Mouse (Mus musculus) layer of hippocampus, adult 18-20 months (tissue): ENCODE measurements around the gene Mief1. TPM values are rescaled to one million over a fixed set of nuclear protein-coding genes. Genes with fewer than 3 reads are reported as not detected.

ENCODE experiments used
- DNase-seq, 2 experiments: peaks; one replicate each; pipeline ENCODE4 v3.0.0; 2022; ENCODE audit warnings: low spot score in 2 of 2
- total RNA-seq, 2 experiments: library from RNA; stranded (reverse); gene quantifications; 2 replicates each; pipeline ENCODE4 v1.2.3; 2021

Mief1 gene
- total RNA-seq, 2 experiments from 2014 or later: 32.7 to 33.9 TPM

DNA sequence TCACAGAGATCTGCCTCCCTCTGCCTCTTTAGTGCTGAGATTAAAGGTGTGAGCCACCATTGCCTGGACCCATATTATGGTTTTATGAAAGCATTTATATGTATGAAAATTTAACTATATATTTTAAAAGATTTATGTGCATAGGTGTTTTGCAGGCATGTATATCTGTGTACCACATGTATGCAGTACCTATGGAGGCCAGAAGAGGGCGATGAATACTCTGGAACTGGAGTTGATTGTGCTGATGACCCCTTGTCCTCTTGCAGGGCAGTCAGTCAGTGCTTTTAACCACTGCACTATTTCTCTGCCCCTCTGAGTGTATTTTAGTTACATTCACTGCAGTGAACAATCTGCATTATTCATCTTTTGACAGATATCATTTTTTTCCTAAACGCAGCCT, 8.0 kb upstream of the Mief1 start:
- peak in 1 of 2 experiments; percentile 65 for DNase-seq

DNA sequence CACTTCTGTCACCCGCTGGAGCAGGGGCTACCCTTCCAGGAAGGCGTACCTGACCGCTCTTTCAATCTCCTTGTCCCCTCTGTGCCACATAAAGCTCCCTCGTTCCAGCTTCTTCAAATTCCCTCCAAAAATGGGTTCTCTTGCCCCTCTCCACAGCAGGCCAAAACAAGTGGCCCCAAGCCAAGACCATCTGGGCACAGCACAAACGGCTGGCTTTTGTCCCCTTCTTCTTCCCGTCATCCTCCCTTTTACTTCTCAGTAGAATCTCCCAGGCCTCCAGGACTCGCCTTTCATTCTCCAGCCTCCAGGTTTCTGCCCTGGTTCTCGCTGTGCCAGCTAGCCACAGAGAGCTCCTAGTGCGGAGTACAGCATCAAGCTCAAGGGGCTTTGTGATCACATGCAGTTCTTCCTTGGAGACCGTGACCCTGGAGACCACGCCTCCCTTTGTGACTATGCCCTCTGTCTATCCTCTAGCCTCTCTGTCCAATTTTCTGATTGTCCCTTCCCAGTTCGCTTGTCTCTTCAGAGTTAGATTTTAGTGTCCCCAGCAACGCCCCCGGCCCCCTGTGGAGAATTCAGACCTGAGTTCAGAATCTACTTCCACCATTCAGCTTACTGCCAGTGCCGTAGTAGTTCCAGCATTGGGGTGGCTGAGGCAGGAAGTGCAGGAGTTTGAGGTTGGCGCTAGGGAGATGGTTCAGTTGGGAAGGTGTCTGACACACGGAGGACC, 5.6 kb upstream of the Mief1 start:
- no peak for DNase-seq

DNA sequence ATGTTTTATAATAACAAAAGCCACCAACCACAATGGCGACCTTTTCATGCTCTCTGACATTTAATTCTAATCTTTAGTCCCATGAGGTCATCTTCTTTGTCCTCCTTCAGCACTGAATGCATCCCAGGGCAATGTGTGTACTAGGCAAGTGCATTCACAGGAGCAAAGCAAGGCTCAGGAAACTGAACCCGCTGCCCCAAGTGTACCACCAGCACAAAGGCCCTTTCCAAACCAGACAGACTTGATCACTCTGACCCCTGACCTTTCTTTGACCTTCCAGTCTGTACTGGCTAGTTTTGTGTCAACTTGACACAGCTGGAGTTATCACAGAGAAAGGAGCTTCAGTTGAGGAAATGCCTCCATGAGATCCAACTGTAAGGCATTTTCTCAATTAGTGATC, 1.5 kb upstream of the Mief1 start:
- no peak for DNase-seq

DNA sequence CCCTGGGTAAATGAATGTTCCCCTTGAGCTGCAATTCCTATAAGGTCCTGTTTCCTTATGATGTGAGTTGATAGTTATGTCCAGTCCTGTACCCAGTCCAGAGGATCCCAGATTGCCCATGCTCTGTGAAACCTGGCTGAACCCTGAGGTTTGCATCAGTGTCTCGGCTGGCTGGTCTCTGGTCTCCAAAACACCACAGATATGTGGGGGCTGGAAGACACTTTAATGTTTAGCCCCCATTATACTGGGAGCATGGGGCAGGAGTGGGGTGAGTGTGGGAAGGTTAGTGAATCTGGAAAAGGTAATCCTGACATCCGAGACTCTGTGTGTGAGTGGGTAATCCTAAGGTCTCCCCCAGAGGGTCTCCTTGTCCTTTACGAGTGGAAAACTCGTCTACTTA, 765 bp upstream of the Mief1 start:
- DNase-seq: no peak

DNA sequence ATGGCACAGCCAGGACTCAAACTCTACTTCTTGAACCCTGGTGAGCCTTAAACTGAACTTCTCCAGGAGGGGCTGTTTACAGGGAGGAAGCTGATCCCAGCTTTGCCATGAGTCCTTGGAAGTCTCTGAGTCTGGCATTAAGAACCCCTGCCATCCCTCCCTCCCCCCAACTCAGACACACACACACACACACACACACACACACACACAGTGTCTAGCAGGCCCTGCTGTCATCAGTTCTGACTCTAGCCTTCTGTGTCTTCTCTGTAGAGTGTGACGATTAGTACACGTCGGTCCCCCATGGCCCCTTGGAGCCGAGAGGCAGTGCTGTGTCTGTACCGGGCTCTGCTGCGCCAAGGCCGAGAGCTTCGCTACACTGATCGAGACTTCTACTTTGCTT, 1.7 kb downstream of the Mief1 start, which contains the start of gene AC140267.1:
AC140267.1 (plus strand) TSS at position 301 of the 400 bp plus-strand sequence.
- DNase-seq: no peak

DNA sequence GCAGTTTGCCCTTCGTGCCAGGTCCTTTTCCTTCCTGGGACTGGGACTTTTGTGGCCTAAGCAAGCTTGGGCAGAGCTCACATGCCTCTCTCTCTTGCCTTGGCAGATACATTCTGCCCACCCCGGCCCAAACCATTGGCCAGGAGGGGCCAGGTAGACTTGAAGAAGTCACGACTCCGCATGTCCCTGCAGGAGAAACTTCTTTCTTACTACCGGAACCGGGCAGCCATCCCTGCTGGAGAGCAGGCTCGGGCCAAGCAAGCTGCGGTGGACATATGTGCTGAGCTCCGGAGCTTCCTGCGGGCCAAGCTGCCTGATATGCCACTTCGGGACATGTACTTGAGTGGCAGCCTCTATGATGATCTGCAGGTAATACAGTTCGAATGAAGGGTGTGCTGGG, 14.3 kb downstream of the Mief1 start:
- no peak for DNase-seq

DNA sequence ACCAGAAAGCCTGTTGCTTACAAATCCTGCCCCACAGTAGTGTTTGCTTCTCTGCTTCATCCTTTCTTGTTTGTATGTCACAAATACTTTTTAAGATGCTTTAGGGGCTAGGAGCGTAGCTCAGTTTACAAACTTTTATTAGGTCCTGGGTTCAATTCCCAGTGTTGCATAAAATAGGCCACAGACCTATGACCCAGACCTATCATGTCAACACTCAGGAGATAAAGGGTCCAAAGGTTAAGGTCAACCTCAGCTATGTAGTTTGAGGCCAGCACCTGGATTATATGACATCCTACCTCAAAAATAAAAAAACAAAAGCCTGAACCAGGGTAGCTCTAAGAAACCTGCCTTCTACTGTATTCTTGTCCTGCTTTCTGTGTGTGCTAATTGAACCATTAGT, 14.8 kb downstream of the Mief1 start:
- DNase-seq: no peak

DNA sequence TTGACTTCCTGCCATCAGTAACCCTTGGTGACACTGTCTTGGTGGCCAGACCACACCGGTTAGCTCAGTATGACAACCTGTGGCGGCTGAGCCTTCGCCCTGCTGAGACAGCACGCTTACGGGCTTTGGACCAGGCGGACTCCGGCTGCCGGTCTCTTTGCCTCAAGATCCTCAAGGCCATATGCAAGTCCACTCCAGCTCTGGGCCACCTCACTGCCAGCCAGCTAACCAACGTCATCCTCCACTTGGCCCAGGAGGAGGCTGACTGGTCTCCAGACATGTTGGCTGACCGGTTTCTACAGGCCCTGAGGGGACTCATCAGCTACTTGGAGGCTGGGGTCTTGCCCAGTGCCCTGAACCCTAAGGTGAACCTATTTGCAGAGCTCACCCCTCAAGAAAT, 15.9 kb downstream of the Mief1 start:
- DNase-seq: no peak

DNA sequence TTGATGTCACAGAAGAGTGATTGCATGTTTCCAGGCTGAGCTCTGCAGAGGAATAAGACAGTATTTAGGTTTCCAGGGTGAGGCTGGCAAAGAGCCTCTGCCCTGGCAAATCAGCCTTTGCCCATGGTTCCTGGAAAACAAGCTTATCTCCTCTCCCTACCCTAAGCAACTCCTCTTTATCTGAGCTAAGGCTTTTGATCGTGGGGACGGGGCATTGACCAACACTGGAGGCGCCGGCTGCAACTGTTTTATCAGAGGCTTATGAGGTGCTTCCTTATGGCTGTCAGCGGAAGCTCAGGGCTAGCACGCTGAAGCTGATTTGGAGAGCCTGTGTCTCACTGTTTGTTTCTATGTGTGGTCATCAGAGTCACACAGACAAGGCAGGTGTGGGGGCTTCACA, 16.8 kb downstream of the Mief1 start:
- no peak for DNase-seq

DNA sequence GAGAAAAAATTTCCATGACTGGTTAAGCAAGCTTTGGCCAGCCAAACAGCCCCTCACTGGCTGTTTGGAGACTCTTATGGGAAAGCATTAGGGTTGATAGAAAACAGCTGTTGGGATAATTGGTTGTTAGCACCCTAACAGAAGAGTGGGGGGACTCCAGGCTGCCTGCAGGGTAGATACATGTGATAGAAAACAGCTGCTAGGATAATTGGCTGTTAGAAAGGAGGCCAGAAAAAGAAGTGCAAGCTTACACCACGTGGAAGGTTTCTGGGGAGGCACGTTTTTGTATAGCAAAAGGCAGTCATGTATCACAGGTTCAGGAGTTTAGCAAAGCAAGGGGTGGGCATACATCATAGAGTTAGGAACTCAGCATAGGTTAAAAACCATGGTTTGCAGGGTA, 19.7 kb downstream of the Mief1 start:
- DNase-seq: no peak

DNA sequence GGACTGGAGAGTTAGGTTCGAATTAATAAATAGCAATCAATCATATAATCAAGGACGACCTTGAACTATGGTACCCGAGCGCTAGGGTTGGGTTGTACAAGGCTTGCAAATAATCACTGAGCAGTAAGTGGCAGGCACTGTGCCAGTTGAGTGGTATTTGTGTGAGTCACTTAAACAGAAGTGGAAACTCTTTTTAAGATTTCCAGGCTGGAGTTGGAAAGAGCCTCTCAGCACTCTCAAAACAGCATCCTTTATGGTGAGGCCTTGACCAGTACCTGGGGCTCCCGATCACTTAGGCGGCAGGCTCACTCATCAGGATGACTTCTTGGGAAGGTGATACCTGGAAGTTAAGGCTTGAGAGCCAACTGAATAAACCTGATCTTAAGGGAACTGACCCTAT, 20.4 kb downstream of the Mief1 start:
- peak in 1 of 2 experiments; percentile 50 for DNase-seq

DNA sequence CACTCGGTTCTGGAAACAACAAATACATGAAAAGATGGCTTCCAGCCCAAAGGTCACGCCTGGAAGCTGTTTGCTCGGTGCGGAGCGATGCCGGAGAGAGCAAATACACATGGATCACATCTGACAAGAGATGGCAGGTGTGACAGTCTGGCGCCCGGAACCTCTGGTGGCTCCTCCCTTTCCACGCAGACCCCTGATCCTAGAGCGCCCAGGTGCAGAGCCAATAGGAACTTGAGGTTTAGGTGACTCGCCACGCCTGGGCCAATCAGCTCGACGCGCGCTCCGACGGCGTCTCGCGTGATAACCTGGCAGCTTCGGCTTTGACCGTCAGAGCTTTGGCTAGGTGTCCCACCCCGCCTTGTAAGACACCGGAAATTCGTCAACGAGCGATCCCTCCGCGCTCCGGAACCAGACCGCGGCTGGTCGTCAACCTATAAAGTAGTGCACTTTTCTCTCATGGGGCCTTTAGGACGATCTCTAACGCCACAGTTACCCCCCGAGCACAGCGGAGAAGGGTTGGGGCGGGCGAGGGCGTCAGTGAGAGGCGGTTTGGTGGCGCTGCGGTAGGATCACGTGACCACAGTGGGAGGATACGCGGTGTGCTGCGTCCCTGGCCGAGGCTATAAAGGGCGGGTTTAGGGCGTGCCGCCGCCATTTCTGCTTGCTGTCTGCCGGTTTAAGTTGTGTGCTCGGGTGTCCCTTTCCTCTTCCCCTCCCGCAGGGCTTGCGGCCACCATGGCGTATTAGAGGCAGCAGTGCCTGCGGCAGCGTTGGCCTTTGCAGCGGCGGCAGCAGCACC, 21.2 kb downstream of the Mief1 start, which contains the start of gene Atf4:
Atf4 (plus strand) TSS at position 338 of the 799 bp plus-strand sequence.
- peak; percentile 99 for DNase-seq

DNA sequence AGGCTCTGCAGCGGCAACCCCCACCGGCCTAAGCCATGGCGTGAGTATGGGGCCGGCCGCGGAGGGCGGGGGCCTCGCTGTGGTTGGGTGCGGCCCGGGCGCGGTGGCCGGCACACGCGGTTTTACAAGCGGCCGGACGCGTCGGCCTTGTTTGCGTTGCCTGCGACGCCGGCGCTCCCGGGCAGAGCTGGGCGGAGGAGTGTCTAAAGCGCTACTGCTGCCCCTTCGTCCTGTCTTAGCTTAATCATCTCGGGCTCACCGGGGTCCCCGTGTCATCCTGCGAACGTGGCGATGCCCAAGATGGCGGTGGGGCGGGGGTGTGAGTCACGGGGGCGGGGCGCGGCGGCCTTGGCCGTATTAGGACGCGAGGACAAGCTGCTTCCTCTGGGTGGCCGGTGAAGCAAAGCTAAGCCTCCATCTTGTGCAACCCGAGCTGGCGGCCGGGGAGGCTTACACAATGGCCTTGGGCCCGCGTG, 21.9 kb downstream of the Mief1 start:
- peak in 1 of 2 experiments; percentile 64 for DNase-seq

DNA sequence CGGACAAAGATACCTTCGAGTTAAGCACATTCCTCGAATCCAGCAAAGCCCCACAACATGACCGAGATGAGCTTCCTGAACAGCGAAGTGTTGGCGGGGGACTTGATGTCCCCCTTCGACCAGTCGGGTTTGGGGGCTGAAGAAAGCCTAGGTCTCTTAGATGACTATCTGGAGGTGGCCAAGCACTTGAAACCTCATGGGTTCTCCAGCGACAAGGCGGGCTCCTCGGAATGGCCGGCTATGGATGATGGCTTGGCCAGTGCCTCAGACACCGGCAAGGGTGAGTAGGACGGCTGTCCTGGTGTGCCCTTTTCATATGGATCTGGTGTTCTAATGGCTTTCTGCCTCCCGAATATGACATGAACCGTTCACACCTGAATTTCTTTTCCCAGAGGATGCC, 22.4 kb downstream of the Mief1 start:
- no peak for DNase-seq

DNA sequence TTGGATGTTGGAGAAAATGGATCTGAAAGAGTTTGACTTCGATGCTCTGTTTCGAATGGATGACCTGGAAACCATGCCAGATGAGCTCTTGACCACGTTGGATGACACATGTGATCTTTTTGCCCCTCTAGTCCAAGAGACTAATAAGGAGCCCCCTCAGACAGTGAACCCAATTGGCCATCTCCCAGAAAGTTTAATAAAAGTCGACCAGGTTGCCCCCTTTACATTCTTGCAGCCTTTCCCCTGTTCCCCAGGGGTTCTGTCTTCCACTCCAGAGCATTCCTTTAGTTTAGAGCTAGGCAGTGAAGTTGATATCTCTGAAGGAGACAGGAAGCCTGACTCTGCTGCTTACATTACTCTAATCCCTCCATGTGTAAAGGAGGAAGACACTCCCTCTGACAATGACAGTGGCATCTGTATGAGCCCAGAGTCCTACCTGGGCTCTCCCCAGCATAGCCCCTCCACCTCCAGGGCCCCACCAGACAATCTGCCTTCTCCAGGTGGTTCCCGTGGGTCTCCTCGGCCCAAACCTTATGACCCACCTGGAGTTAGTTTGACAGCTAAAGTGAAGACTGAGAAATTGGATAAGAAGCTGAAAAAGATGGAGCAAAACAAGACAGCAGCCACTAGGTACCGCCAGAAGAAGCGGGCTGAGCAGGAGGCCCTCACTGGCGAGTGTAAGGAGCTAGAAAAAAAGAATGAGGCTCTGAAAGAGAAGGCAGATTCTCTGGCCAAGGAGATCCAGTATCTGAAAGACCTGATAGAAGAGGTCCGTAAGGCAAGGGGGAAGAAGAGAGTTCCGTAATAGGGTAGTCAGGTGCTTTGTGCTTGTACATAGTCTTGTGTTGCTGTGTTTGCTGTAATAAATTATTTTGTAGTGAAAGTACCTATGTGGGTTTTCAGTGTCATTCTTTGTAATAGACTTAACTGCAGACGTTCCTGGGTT, 23.1 kb downstream of the Mief1 start:
- no peak for DNase-seq

DNA sequence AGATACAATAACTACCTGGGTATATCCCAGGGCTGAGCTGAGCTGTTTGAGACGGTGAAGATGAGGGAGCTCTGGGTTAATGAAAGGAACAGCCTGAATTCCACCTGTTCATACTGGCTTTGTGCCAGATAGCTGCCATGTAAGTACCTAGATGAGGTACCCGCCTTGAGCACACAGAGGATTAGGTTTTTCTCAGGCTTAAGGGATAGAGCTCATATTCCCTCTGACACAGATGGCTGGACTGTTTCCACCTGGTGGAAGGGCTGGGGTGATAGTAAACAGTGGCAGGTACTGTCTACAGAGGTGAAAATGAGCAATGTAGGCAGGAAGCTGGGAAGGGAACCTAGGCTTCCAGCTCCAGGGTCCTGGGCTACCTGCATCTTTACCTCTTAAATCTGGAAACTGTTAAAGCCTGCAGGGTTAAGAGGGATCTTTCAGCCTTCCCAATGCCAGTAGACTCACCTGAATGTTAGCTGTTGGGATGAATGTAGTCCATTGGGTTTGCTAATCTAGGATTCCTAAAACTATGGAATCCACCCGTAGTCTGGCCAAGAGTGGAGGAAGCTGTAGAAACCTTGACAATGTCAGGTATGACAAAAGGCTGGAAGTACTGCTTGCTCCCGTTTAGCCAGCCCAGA, 23.9 kb downstream of the Mief1 start:
- no peak for DNase-seq

DNA sequence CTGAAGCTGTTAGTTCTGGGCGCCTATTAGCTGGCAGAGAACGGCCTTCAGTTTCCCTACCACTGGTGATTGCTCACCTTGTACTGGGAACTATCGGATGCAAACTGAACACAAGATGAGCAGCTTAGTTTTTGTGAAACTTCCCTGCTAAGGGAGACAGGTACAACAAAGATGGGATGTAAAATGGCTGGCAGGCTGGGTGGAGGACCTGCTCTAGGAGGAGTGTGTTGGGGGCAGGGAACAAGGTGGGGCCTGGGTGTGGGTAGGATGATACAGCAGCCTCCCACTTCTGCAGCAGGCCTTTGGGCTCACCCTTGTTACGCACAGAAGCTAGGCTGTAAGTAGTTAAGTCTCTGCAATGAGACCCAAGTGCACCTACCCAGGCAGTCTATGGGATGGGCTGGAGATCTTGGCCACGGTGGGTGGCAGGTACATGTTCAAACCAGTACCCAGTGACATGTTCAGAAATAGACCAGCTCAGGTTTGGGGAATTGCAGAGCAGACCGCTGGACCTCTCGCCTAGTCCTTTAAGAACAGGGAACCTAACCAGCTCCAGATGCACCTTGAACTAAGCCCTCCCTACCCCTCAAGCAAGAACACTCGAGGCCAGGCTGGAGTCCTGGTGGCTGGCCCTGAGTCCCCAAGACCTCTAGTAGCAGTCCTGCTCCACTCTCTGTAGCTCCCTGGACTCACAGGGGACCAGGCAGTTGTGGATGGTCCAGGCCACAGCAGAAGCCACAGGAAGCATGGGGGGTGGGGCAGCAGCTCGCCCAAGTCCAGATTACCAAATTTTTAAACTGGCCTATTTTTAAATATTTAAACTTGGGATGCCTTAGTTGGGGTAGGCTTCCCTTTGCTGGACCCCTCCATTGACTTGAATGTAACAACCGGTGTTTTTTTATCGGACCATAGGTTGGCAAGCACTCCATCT, 24.7 kb downstream of the Mief1 start:
- DNase-seq: peak in 1 of 2 experiments; percentile 34

DNA sequence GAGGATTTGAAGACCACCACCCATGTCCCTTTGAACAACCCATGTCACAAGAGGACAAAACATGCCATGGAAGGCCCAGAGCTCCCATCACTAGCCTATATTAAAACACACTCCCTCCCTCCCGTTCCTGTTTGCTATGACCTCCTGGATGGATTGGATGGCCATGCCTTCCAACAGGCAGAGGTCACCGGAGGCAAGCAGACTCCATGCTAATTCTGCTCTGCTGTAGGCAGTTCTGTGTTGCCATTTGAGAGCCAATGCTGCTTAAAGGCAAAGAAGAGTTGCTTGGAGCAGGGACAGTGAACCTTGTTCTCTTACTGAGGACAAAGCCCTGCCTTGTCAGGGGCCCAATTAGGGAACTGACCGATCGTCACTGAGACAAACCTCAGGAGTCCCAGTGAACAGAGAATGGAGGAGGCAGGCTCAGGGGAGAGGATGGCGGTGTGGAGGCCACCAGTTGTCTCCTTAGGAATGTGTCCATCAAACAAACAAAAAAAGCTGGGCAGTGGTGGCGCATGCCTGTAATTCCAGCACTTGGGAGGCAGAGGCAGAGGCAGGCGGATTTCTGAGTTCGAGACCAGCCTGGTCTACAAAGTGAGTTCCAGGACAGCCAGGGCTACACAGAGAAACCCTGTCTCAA, 25.7 kb downstream of the Mief1 start:
- DNase-seq: no peak

DNA sequence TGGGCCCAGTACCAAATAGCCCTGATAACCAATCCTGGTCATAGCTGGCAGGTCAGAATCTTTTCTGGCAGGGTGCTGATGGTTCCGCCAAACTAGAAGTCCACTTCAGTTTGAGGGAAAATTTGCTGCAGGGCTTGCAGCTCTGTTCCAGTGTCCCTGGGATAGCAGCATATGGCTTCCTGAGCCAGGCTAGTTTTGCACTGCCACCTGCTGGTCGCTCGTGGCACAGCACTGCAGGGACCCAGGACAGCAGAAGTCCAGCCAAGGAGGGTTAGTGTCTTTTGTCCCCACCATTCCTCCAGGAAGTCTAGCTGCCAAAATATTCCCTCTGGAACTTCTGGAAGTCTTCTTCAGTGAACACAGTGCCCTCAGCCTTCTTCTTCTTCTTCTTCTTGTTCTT, 26.9 kb downstream of the Mief1 start:
- peak; percentile 71 to 89 for DNase-seq
